Mouse (Mus musculus) midbrain, embryonic 10.5 days (tissue): Measurements from ENCODE around the gene Lrp2bp. TPM values are rescaled to one million over a fixed set of nuclear protein-coding genes. Genes with fewer than 3 reads are reported as not detected.

Experiments used
- DNase-seq: peaks from one replicate; pipeline ENCODE4 v3.0.0-alpha.2; 2017; ENCODE audit warnings: low spot score
- H3K27ac ChIP-seq: fragments of 300-500 bp; sonication (generic); replicated peaks from 2 replicates; pipeline ENCODE4 v1.5.1; 2016; ENCODE audit warnings: mild to moderate bottlenecking
- H3K27me3 ChIP-seq: fragments of 300-500 bp; sonication (generic); 2 replicates; pipeline ENCODE4 v1.6.1; 2016; ENCODE audit warnings: low read depth, mild to moderate bottlenecking; ENCODE audit not compliant: poor library complexity, severe bottlenecking
- H3K36me3 ChIP-seq: fragments of 300-500 bp; sonication (generic); 2 replicates; pipeline ENCODE4 v1.6.1; 2016; ENCODE audit warnings: mild to moderate bottlenecking, moderate library complexity
- H3K4me1 ChIP-seq: fragments of 300-500 bp; sonication (generic); 2 replicates; pipeline ENCODE4 v1.6.1; 2016
- H3K4me3 ChIP-seq: fragments of 300-500 bp; sonication (generic); 2 replicates; pipeline ENCODE4 v1.5.1; 2016; ENCODE audit warnings: mild to moderate bottlenecking, moderate library complexity
- H3K9me3 ChIP-seq: fragments of 300-500 bp; sonication (generic); replicated peaks from 2 replicates; pipeline ENCODE4 v1.6.1; 2016; ENCODE audit warnings: mild to moderate bottlenecking
- WGBS: fragments of 180-500 bp; shearing (Covaris S2); methylation state at CpG from one replicate; pipeline ENCODE4 v1.1.7; 2016; 5-methylcytosine and 5-hydroxymethylcytosine counted together
- polyA plus RNA-seq: library from polyadenylated mRNA; unstranded; fragments of >200 nt; fragmentation: Nextera tagmentation; extraction: Ambion mirVana; gene quantifications from 2 replicates; pipeline ENCODE4 v1.2.1, GENCODE M21; 2016

The Lrp2bp gene
- polyA plus RNA-seq = 0.10 and 0.40 TPM in 2 replicates

GRCm38 (mm10) chr8:45999138-45999783 is at the start of gene Lrp2bp:
Gene Lrp2bp (plus strand): TSS chr8:45999303.
- Histone ChIP-seq H3K27ac (peak within 1 kb of the TSS; percentile 97), H3K9me3 (no peaks in the 10 kb centered on the region), H3K4me1 (peaks cover 27% of the 10 kb centered on the region), H3K4me3 (peak within 1 kb of the TSS; percentile 68), H3K27me3 (no peaks in the 10 kb centered on the region), H3K36me3 (peaks cover 32% of the 10 kb centered on the region)
- no peak for DNase-seq
- WGBS = 4% methylated on average over 22 of the region's 22 CpGs

- Histone ChIP-seq H3K27me3 (no peaks in the 10 kb centered on the region), H3K27ac (no peak overlapping the region), H3K4me3 (no peak overlapping the region), H3K36me3 (no peaks in the 10 kb centered on the region), H3K9me3 (no peaks in the 10 kb centered on the region), H3K4me1 (no peaks in the 10 kb centered on the region)
- no peak for DNase-seq
- WGBS = 56% methylated on average over 2 of the region's 2 CpGs
Measured at GRCm38 (mm10) chr8:45950622-45951021, 48.5 kb upstream of the Lrp2bp start.

GRCm38 (mm10) chr8:45970894-45971293 is 28.2 kb upstream of the Lrp2bp start:
- no peak overlapping the region for H3K27ac ChIP-seq
- H3K27me3 ChIP-seq = no peaks in the 10 kb centered on the region
- 97% methylated on average over 12 of the region's 12 CpGs for WGBS
- H3K9me3 ChIP-seq = peaks cover 6% of the 10 kb centered on the region
- peaks cover 14% of the 10 kb centered on the region for H3K4me1 ChIP-seq
- H3K4me3 ChIP-seq = no peak overlapping the region
- peaks cover 9% of the 10 kb centered on the region for H3K36me3 ChIP-seq
- DNase-seq = no peak

- H3K9me3 ChIP-seq = peaks cover 12% of the 10 kb centered on the region
- DNase-seq = no peak
- peak overlapping the region; percentile 73 for H3K4me3 ChIP-seq
- WGBS = 80% methylated on average over 8 of the region's 8 CpGs
- peaks cover 22% of the 10 kb centered on the region for H3K36me3 ChIP-seq
- H3K27ac ChIP-seq = peak overlapping the region; percentile 90; the same call in 1 of the 2 replicates
- no peaks in the 10 kb centered on the region for H3K27me3 ChIP-seq
- peaks cover 20% of the 10 kb centered on the region for H3K4me1 ChIP-seq
Measured at GRCm38 (mm10) chr8:45973988-45974505, 25.1 kb upstream of the Lrp2bp start.

- Histone ChIP-seq H3K4me1 (peaks cover 20% of the 10 kb centered on the region), H3K36me3 (peaks cover 28% of the 10 kb centered on the region), H3K4me3 (peak within 1 kb of the TSS; percentile 73), H3K27ac (peak within 1 kb of the TSS; percentile 90), H3K27me3 (no peaks in the 10 kb centered on the region), H3K9me3 (peaks cover 12% of the 10 kb centered on the region)
- peak; percentile 98 for DNase-seq
- WGBS = under 1% methylated on average over 57 of the region's 57 CpGs
Measured at GRCm38 (mm10) chr8:45975126-45975836, 23.8 kb upstream of the Lrp2bp start, which contains the start of the genes 1700029J07Rik and Ufsp2. Gene 1700029J07Rik (minus strand): TSS chr8:45975252. Gene Ufsp2 (plus strand): TSS chr8:45975528.

- Histone ChIP-seq H3K4me1 (peaks cover 20% of the 10 kb centered on the region), H3K27ac (peak overlapping the region; percentile 90), H3K36me3 (peaks cover 29% of the 10 kb centered on the region), H3K4me3 (peak overlapping the region; percentile 73), H3K9me3 (peaks cover 9% of the 10 kb centered on the region), H3K27me3 (no peaks in the 10 kb centered on the region)
- 74% methylated on average over 11 of the region's 11 CpGs for WGBS
- no peak for DNase-seq
Measured at GRCm38 (mm10) chr8:45975837-45976468, 23.1 kb upstream of the Lrp2bp start.

- no peaks in the 10 kb centered on the region for H3K9me3 ChIP-seq
Measured at GRCm38 (mm10) chr8:45986665-45987064, 12.4 kb upstream of the Lrp2bp start.

GRCm38 (mm10) chr8:45988189-45988588 is 10.9 kb upstream of the Lrp2bp start:
- Histone ChIP-seq H3K36me3 (peaks cover 54% of the 10 kb centered on the region), H3K4me1 (no peaks in the 10 kb centered on the region), H3K4me3 (no peak overlapping the region), H3K27ac (no peak overlapping the region), H3K27me3 (no peaks in the 10 kb centered on the region), H3K9me3 (no peaks in the 10 kb centered on the region)
- no peak for DNase-seq
- WGBS = 70% methylated on average over 2 of the region's 2 CpGs

More at GRCm38 (mm10) chr8:45986665-45987064, 12.4 kb upstream of the Lrp2bp start:
- Histone ChIP-seq H3K27ac (no peak overlapping the region), H3K4me1 (no peaks in the 10 kb centered on the region), H3K4me3 (no peak overlapping the region), H3K27me3 (no peaks in the 10 kb centered on the region), H3K36me3 (peaks cover 63% of the 10 kb centered on the region)
- no peak for DNase-seq
- WGBS = 88% methylated on average over 3 of the region's 3 CpGs

GRCm38 (mm10) chr8:45990631-45991310 is 8.3 kb upstream of the Lrp2bp start:
- Histone ChIP-seq H3K4me1 (no peaks in the 10 kb centered on the region), H3K9me3 (no peaks in the 10 kb centered on the region), H3K4me3 (no peak overlapping the region), H3K27me3 (no peaks in the 10 kb centered on the region), H3K36me3 (peaks cover 53% of the 10 kb centered on the region), H3K27ac (no peak overlapping the region)
- 90% methylated on average over 4 of the region's 4 CpGs for WGBS
- no peak for DNase-seq

- H3K4me1 ChIP-seq = peaks cover 12% of the 10 kb centered on the region
- 98% methylated on average over 2 of the region's 2 CpGs for WGBS
- peaks cover 54% of the 10 kb centered on the region for H3K36me3 ChIP-seq
- no peak for DNase-seq
- no peaks in the 10 kb centered on the region for H3K9me3 ChIP-seq
- H3K27me3 ChIP-seq = no peaks in the 10 kb centered on the region
- no peak overlapping the region for H3K4me3 ChIP-seq
- no peak overlapping the region for H3K27ac ChIP-seq
Measured at GRCm38 (mm10) chr8:45994111-45994510, 5.0 kb upstream of the Lrp2bp start.

- Histone ChIP-seq H3K27ac (no peak overlapping the region), H3K27me3 (no peaks in the 10 kb centered on the region), H3K9me3 (no peaks in the 10 kb centered on the region), H3K4me1 (peaks cover 26% of the 10 kb centered on the region), H3K4me3 (no peak overlapping the region), H3K36me3 (peaks cover 49% of the 10 kb centered on the region)
- 88% methylated on average over 3 of the region's 3 CpGs for WGBS
- no peak for DNase-seq
Measured at GRCm38 (mm10) chr8:45995576-45995975, 3.5 kb upstream of the Lrp2bp start.

- Histone ChIP-seq H3K9me3 (no peaks in the 10 kb centered on the region), H3K4me3 (no peak overlapping the region), H3K36me3 (peaks cover 42% of the 10 kb centered on the region), H3K27me3 (no peaks in the 10 kb centered on the region), H3K4me1 (peaks cover 27% of the 10 kb centered on the region), H3K27ac (no peak overlapping the region)
- DNase-seq = no peak
- WGBS = 85% methylated on average over 2 of the region's 2 CpGs
Measured at GRCm38 (mm10) chr8:45998228-45998627, 875 bp upstream of the Lrp2bp start.
